Mouse (Mus musculus): ENCODE measurements around the gene Cdk20.
A peak's percentile ranks its signal among the peaks of the same experiment; 100 is the strongest.

The Cdk20 gene

DNA sequence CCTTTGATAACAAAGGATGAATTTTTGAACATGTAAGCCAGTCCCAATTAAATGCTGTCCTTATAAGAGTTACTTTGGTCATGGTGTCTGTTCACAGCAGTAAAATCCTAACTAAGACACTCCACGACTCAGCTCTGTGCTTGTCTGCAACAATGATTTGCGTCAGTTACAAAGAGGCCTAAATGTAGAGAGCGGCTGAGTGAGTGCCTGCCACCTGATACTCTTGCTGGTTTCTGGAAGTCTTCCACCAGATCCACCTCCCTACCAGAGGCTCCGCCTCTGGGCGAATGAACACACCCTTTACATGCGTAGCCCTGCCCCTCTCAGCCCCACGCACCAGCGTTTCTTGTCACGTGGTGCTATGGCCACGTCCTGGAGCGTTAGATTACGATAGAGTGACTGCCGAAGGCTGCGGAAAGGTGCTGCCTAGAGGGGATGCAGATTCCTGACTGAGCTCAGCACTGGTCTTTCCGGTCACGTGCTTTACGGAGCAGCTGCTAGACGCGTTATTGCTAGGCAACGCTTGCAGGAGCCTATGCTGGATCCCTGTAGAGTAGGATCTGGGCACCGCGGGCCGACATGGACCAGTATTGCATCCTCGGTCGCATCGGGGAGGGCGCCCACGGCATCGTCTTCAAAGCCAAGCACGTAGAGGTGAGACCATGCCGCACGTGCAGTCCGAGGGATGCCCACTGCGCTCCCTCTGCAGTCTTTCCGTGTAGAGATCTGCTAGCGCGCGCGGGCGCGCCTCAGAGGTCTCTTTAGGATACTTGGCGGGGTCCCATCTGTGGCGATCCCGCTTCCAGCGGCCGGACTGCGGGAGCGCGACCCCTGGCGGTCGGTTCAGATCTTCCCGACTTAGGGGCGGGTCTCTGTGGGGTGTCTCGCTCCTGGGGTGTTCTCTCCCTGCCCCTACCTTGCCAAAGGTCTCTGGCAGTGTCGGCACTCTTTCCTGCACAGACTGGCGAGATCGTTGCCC is at the start of gene Cdk20:
TSS of gene Cdk20 (plus strand) at position 298 of the 979 bp plus-strand sequence.
- peak; percentile 81 to 89 for DNase-seq (ENCODE audit: low spot score in 2 of 2)

DNA sequence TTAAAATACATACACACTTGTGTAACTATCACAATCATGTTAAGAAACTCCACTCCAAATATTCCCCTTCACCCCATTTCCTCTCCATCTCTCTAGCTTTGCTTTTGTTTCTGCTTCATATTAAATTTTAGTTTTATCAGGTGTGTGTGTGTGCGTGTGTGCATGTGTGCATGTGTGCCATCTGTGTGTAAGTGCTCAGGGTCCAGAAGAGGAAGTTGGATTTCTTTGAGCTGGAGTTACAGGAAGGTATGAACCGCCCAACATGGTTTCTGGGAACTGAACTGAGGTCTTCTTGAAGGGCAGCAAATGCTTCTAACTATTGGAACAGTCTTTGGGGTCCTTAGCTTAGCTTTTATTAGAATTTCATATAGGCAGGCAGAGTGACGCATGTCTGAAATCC is 47.2 kb upstream of the Cdk20 start:
- no peak for DNase-seq (ENCODE audit: low spot score in 2 of 2)

DNA sequence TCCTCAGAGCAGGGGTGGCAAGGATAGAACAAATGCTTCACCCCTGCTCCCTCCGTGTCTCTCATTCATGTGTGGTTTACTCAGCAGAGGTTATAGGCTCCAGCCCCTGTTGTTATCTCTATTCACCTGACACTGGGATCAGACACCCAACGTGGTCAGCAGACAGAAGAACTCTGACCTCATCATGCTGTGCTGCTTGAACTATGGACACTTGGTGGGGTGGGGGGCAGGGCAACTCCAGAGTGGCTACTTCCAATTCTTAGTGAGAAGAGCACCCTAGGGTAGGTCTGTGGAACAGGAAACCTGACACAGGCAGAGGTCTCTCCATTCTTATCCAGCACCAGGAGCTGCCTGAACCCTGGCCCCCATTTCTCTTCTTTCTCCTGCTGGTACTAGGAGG is 46.1 kb upstream of the Cdk20 start:
- DNase-seq (ENCODE audit: low spot score in 2 of 2) = no peak

DNA sequence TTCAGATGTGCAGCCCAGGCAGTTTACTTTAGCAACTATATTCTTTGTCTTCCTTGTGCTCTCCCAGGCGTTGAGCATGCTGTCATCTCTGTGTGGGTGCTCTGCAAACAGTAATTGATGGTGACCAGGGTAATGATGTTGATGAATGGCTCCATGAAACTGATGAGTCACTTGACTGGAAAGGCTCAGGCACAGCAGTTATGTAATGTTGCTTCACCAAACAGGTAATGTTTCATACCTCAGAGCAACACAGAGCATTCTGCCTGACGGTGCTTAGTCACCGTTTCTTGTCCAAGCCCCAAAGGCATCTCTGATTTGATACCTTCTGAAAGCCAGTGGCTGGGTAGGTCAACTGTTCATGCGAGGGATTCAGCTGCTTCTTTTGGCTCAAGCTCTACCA is 43.7 kb upstream of the Cdk20 start:
- DNase-seq (ENCODE audit: low spot score in 2 of 2) = no peak

DNA sequence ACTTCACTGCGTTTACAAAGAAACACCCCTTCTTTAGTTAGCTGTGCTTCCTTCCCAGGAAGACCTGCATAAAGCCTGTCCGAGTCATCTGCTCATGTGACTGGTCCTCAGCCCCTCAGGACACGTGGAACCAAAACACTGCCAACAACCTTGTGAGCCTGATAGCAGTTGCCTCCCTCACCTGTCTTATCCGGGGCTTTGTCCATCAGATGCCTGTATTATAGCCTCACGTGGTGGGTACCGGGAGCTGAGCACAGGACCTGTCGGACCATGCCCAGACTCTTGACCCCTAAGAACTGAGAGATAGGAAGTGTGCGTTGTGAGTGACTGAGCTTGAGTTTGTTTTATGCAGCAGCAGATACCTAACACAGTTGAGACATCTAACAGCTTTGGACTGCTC is 35.1 kb upstream of the Cdk20 start:
- no peak for DNase-seq (ENCODE audit: low spot score in 2 of 2)

DNA sequence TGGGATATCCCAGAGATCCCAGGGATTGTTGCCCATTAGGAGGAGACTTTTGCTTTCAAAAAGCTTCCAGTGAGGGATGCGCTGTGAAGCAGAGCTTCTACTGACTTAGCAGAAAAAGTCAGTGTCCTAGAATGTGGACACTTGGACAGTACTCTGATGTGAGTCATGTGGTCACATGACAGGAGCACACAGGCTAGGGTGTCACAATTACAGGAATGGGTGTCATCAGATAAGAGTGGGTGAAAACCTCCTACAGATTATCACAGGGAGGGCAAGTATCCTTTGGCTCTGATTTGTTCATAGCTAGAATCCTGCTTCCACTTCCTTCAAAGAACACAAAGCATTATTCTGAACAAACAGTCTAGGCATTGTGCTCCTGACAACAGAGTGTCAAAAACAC is 34.0 kb upstream of the Cdk20 start:
- DNase-seq (ENCODE audit: low spot score in 2 of 2) = no peak

DNA sequence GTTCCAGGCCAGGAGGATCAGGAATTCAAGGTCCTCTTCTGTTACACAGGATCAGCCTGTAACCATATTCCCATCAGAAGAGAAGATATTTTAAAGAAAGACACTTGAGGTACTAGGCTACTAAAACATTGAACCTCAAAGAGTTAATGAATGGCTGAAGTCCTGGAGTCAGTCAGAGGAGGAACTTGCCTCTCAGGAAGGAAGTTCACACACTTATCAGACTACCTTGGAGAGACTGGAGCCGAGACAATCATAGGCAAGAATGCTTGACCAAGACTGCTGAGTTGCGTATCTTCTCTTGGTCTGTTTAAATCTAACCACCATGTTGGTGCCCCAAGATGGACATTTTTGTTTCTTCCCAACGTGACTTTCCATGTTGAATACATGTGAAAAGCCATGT is 32.2 kb upstream of the Cdk20 start:
- no peak for DNase-seq (ENCODE audit: low spot score in 2 of 2)

DNA sequence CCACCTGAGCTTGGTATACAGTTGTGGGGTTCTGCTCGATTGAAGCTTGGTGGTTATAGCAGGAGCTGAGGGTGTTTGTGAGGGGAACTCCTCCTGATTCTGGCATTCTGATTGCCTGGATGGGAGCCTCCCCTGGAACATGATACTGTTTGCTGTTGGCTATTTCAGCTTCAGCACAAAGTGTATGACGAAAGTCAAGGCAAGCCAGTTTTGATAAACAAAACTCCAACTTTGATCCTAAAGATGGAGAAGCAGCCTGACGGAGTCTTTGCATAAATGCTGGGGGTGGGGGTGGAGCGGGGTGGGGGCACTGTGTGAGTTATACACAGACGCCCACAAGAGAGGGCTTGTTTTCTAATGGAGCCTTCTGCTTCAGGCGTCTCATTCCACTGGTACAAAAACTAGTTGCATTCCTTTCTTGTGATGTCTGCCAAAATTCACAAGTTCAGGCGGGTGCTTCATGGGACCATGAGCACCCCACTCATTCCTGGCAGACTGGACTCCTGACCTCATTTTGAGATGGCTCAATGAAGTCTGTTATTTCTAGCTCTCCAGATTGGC is 31.2 kb upstream of the Cdk20 start:
- no peak for DNase-seq (ENCODE audit: low spot score in 2 of 2)

DNA sequence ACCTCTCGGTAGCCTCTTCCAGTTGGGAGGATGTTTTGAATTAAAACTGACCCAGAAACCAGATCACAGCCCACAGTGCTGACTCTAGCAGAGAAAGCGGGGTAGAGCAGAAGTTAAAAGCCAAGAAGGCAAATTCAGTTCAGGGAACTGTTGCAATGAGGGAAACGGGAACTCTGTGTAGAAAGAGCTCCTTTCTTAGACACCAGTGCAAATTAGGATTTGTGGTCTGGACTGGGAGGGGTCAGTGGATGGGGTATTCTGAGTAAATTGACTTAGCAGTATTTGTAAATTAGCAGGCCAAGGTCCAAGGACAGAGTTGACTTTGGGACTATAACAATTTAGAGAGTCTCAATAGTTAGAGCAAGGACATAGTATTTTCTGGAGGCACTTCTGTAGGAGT is 30.1 kb upstream of the Cdk20 start:
- DNase-seq (ENCODE audit: low spot score in 2 of 2) = no peak

DNA sequence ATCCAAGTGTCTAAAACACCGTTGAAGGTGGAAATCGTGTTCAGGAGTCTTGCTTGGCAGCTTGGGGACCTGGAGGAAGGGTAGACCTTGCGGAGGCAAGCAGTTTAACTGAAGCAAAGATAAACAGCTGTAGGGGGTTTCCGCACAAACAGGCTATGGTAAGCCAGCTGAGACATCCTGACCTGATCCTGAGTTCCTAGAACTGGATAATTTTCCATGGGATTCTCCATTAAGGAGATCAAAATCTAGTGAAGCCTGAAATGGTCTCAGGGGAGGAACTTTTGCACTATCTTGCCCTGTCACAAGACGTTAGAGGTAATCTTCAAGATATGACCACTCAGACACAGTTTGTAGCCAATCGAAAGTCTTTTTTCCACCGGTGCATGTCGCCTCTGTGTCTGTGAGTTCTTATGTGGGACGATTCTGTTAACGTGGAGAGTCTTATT is 29.6 kb upstream of the Cdk20 start:
- no peak for DNase-seq (ENCODE audit: low spot score in 2 of 2)

DNA sequence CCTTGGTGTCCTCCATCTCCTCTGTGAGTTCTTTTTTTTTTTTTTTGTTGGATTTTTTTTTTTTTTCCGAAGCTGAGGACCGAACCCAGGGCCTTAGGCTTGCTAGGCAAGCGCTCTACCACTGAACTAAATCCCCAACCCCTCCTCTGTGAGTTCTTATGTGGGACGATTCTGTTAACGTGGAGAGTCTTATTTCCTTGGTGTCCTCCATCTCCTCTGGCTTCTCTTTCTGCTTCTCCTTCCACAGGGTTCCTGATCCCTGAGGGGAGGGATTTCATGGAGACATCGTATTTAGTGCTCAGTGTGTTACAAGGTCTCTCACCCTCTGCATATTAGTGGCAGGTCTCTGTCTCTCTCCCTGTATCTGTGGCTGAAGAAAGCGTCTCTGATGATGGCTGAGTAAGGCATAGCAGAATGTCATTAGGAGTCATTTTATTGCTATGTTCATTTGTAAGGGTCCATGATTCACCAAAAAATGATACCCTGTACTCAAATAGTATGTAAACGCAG is 29.1 kb upstream of the Cdk20 start:
- no peak for DNase-seq (ENCODE audit: low spot score in 2 of 2)

DNA sequence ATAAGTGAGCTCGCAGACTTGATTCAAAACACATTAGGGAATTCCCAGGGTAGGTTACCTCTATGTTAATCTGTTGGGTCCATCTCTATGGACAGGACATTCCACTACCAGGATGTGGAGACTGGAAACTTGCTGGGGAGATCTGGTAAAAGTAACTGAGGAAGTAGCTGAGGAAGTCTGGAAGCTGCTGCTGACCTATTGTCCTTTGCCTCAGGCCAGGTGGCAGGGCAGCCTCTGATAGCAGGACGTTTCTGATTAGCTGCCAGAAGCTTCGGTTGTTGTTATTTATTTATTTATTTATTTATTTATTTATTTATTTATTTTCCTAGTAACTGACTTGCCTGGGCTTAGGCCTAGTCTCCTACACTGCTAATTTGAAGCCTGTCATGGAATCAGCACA is 28.6 kb upstream of the Cdk20 start:
- no peak for DNase-seq (ENCODE audit: low spot score in 2 of 2)

DNA sequence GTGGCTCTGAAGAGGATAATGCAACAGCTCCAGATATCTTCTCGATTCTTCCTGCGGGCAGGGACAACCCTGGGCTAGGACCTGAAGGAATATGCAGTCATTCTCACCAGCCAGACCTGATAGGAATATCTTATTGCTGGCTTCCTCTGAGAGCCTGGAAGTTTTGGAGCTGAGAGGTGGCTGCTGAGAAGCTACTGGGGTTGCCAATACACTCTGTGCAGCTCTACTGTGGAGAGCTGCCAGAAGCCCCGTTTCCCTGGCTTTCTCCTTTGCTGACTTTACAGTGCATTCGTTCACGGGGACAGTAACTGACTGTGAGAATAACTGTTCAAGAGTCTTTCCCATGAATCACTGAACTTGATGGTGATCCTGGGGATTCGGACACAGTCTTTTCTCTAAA is 26.6 kb upstream of the Cdk20 start:
- DNase-seq (ENCODE audit: low spot score in 2 of 2) = no peak

DNA sequence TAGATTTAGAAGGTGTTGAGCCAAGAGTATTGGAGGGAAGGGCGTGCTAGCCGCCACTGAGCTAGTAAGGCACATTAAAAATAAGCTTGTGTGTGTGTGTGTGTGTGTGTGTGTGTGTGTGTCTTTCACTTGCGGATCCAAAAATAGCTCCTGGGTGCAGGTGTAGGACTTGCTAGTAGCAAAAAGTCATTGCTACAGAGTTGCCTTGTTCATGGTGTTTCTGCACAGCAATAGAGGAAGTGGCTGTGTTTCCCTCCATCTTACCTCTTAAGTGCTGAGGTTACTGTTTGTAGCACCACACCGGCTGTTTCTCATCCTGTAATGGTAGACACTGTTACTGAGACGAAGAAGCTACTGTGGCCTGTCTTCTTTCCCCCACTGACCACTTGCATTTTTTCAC is 24.1 kb upstream of the Cdk20 start:
- DNase-seq (ENCODE audit: low spot score in 2 of 2) = no peak

DNA sequence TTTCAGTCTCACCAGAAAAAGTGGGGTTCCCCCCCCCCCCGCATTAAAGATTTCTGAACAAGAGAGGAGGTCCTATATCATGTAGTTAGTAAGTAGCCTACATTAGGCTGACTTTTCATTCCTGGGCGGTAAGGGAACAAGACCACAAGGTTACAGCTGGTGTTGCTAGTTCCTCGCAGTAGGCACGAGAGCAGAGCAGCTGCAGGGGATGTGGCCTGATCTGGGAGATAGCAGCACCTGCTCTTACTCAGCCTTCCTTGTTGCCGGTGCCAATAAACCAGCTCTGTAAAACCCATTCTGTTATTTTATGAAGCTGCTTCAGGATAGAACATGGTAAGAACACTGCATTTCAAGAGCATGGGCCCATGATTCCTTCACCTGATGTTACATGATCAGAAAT is 21.5 kb upstream of the Cdk20 start:
- no peak for DNase-seq (ENCODE audit: low spot score in 2 of 2)

DNA sequence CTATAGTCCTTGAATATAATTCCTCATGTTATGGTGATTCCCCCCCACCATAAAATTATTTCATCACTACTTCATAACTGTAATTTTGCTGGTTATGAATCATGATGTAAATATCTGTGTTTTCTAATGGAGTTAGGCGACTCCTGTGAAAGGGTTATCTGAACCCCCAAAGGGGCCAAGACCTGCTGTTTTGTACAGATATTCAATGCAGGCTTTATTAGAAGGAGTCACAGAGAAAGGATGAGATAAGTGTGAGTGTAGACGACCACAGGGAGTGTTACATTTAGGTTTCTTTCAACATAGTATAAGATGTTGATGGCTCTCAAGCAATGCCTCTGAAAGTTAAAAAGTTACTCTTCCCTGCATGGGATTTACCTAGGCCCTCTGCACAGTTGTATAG is 20.8 kb upstream of the Cdk20 start:
- DNase-seq (ENCODE audit: low spot score in 2 of 2) = no peak

DNA sequence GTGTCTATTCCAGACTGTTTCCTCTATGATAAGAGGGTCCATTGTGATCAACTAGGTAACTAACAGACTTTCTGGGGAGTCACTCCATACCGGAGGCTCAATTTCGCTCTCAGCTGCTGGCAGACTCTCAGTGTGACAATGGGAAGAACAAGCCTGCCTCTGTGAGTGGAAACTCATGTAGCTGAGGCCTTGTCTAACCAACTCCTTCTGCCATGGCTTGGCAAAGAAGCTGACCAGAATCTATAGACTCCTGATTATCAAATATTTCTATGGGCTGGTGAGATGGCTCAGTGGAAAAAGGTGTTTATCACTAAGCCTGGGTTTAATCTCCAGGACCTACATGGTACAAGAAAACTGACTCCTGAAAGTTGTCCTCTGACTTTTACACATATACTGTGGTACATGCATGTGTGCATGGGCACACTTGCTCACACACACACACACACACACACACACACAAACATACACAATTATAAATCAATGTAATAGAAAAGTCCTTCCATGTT is 19.3 kb upstream of the Cdk20 start:
- no peak for DNase-seq (ENCODE audit: low spot score in 2 of 2)

DNA sequence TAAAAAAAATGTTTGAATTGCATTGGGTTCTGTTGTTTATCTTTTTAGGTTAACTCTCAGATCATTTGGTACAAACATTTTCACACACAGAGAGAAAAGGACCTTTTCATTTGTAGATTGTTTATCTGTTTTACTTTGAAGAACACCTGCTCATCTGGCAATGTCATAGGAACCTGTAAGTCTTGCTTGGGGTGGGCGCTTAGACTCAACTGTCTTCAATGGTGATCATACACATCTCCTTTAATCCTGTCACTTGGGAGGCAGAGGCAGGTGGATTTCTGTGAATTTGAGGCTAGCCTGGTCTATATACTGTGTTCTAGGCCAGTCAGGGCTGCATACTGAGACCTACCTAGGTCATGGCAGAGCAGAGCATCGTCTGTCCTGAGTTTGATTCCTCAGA is 16.5 kb upstream of the Cdk20 start:
- no peak for DNase-seq (ENCODE audit: low spot score in 2 of 2)

DNA sequence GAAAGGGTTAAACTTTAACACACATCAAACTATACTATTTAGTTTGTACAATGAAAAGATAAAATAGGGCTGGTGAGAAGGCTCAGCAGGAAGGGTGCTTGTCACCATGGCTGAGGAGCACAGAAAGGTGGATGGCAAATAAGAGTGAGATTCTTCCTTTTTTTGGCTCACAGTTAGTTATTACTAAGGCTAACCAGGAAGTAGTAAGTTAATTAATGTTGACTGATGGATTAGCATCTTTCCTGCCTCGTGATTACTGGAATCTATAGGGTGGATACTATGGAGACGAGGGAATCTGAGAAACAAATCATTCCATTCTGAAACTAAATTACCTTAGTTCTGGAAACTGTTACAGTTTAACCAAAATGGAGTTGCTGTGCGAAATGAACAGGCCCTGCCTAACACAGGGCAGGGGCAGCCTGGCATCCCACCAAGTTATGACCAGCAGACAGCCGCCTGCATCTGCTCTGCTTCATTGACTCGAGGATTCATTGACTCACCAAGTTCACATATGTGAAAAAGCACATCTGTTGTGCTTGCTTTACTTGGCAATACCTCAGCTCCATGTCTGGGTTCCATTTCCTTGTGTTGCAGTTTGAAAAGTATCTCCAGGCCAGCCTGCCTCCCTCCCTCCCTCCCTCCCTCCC is 15.0 kb upstream of the Cdk20 start:
- DNase-seq (ENCODE audit: low spot score in 2 of 2) = no peak

DNA sequence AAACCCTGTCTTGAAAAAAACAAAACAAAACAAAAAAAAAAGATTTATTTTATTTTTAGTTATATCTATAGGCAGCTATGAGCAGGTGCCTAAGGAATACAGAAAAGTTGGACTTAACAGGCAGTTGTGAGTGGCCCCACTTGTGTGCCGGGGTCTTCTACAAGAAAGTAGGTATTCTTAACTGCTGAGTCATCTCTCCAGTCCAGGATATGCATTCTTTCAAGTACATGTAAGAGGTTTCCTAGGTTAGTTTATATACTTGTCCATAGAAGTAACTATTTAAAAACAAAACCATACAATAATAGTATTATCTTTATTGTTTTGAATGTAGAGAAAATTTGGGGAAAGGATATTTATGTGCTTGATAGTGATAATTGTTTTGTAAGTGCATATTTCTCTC is 11.3 kb upstream of the Cdk20 start:
- DNase-seq (ENCODE audit: low spot score in 2 of 2) = no peak

DNA sequence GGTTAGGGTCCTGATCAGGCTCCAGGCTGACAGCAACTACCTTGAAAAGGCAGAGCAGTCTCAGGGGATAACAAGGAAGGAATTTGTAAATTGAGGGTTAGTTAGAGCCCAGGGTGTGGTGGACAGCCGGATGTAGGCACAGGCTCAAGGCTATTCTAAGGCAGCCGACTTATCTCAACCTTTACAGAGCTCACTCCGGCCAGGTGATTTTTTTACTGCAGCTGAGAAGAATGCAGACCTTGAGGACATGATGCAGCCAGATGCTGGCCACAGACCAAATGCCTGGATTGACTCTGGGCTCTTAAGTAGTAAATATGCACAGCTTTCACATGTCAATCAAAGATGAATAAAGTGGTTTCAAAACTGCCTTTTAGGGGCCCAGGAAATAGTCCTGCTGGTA is 10.7 kb upstream of the Cdk20 start:
- DNase-seq (ENCODE audit: low spot score in 2 of 2) = no peak

DNA sequence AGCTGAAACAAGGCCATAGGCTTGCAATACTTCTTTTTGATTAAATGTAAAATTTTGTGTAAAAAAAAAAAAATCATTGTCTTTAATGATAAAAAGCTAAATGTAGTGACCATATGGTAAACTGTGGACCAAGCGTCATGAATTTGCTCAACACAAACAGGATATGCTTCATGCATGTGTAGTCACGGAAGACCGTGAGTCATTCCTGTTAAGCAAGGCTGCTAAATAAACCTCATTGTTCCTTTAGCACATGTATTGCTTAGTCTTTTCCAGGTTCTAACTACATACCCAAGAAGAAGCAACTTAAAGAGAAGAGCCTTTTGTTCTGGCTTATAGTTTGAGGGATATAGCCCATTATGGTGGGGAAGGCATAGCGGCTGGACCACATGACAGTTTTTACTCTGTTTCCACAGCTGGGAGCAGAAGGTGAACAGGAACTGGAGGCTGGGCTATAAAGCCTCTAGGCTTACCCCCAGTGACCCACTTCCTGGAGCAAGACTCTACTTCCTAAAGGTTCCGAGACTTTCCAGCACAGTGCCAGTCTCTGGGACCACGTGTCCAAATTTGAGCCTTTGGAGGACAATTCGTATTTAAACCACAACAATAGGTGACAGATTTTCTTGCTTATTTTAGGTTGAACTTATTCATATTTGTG is 10.0 kb upstream of the Cdk20 start:
- DNase-seq (ENCODE audit: low spot score in 2 of 2) = no peak

Measured in spleen, postnatal 4 days (tissue).